Mouse (Mus musculus): ENCODE data around the gene Pik3r6. TPM values are rescaled to one million over a fixed set of nuclear protein-coding genes. Genes with fewer than 3 reads are reported as not detected.

The Pik3r6 gene
- 1.3 and 1.4 TPM in 2 replicates for polyA plus RNA-seq (2014; fragmentation: Nextera tagmentation; extraction: Ambion mirVana)

- Histone ChIP-seq H3K27ac (ENCODE audit: low read depth, low read length) (no peak within 1 kb of the TSS), H3K4me3 (ENCODE audit: low read depth, low read length) (no peak within 1 kb of the TSS), H3K9me3 (replicated peaks; ENCODE audit: control insufficient read depth, low read length) (no peaks in the 10 kb centered on the region), H3K27me3 (replicated peaks; ENCODE audit: control insufficient read depth, insufficient read depth, low read length) (no peaks in the 10 kb centered on the region), H3K36me3 (ENCODE audit: control insufficient read depth, insufficient read depth, low read length) (no peaks in the 10 kb centered on the region), H3K4me2 (ENCODE audit: low read length) (no peak within 1 kb of the TSS), H3K9ac (ENCODE audit: low read length) (0 out of 2 replicates have a peak within 1 kb of the TSS, but pooled peaks have one; percentile 3), H3K4me1 (ENCODE audit: control insufficient read depth, insufficient read depth, low read length) (no peaks in the 10 kb centered on the region)
- no peak for ATAC-seq
- DNase-seq (ENCODE audit: low spot score) = no peak
- 84% methylated on average over 8 of the region's 8 CpGs for whole genome bisulfite sequencing
Observed at GRCm38 (mm10) chr11:68502902-68503629, at the start of gene Pik3r6. TSS of gene Pik3r6 (plus strand) at chr11:68503019.

DNA sequence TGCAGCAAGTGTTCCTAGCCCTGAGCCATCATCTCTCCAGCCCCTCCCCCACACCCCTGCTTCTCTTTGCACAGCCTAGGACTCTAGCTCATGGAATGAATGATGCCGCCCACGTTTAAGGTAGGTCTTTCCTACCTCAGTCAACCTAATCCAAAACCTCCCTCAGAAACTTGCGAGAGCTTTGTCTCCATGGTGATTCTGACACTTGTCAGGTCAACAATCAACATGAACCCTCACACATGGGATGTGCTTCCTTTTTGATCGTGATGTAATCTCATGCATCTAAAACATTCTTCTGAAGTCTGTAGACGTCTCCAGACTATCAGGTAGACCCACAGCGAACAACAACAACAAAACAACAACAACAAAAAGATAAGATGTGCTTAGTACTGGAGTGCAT, 49.5 kb upstream of the Pik3r6 start:
- H3K27ac ChIP-seq (ENCODE audit: low read depth, low read length) = no peak overlapping the region
- DNase-seq (ENCODE audit: low spot score) (no peak), ATAC-seq (no peak)
- H3K36me3 ChIP-seq (ENCODE audit: control insufficient read depth, insufficient read depth, low read length) = no peaks in the 10 kb centered on the region
- no peaks in the 10 kb centered on the region for H3K4me1 ChIP-seq (ENCODE audit: control insufficient read depth, insufficient read depth, low read length)
- H3K4me2 ChIP-seq (ENCODE audit: low read length) = no peak overlapping the region
- no peak overlapping the region for H3K9ac ChIP-seq (ENCODE audit: low read length)
- no peaks in the 10 kb centered on the region for H3K9me3 ChIP-seq (replicated peaks; ENCODE audit: control insufficient read depth, low read length)
- H3K4me3 ChIP-seq (ENCODE audit: low read depth, low read length) = no peak overlapping the region
- WGBS = 81% methylated on average over 6 of the region's 6 CpGs
- no peaks in the 10 kb centered on the region for H3K27me3 ChIP-seq (replicated peaks; ENCODE audit: control insufficient read depth, insufficient read depth, low read length)

DNA sequence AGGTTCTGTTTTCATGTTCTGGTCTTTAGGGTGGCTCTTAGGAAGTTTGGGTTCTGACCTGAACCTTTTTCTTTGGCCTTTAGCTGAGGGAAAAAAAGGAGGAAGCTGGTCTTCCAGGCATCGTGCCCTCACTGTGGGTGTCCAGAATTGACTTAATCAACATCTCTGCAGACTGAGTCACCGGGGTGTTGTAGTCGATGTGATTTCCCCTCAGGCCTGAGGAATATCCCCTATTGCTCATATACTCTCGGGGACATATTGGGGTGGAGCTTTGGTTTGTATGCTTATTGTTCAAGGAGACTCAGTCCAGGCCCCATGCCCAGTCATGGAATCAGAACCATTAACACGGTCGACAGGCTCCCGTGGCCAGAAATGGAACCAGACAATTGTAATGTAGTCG, 44.7 kb upstream of the Pik3r6 start:
- DNase-seq (ENCODE audit: low spot score) (no peak), ATAC-seq (no peak)
- no peaks in the 10 kb centered on the region for H3K4me1 ChIP-seq (ENCODE audit: control insufficient read depth, insufficient read depth, low read length)
- no peak overlapping the region for H3K9ac ChIP-seq (ENCODE audit: low read length)
- H3K27ac ChIP-seq (ENCODE audit: low read depth, low read length) = no peak overlapping the region
- no peaks in the 10 kb centered on the region for H3K27me3 ChIP-seq (replicated peaks; ENCODE audit: control insufficient read depth, insufficient read depth, low read length)
- no peak overlapping the region for H3K4me2 ChIP-seq (ENCODE audit: low read length)
- 74% methylated on average over 8 of the region's 8 CpGs for WGBS
- no peak overlapping the region for H3K4me3 ChIP-seq (ENCODE audit: low read depth, low read length)
- H3K9me3 ChIP-seq (replicated peaks; ENCODE audit: control insufficient read depth, low read length) = no peaks in the 10 kb centered on the region
- H3K36me3 ChIP-seq (ENCODE audit: control insufficient read depth, insufficient read depth, low read length) = no peaks in the 10 kb centered on the region

- H3K9me3 ChIP-seq (replicated peaks; ENCODE audit: control insufficient read depth, low read length) = no peaks in the 10 kb centered on the region
- H3K9ac ChIP-seq (ENCODE audit: low read length) = no peak overlapping the region
- ATAC-seq = no peak
- WGBS = 82% methylated on average over 5 of the region's 5 CpGs
- no peak for DNase-seq (ENCODE audit: low spot score)
- H3K4me2 ChIP-seq (ENCODE audit: low read length) = no peak overlapping the region
- H3K27ac ChIP-seq (ENCODE audit: low read depth, low read length) = no peak overlapping the region
- no peak overlapping the region for H3K4me3 ChIP-seq (ENCODE audit: low read depth, low read length)
- no peaks in the 10 kb centered on the region for H3K27me3 ChIP-seq (replicated peaks; ENCODE audit: control insufficient read depth, insufficient read depth, low read length)
- no peaks in the 10 kb centered on the region for H3K36me3 ChIP-seq (ENCODE audit: control insufficient read depth, insufficient read depth, low read length)
- H3K4me1 ChIP-seq (ENCODE audit: control insufficient read depth, insufficient read depth, low read length) = no peaks in the 10 kb centered on the region
Observed at GRCm38 (mm10) chr11:68459021-68459420, 43.8 kb upstream of the Pik3r6 start.

GRCm38 (mm10) chr11:68459486-68459885, 43.3 kb upstream of the Pik3r6 start:
- H3K36me3 ChIP-seq (ENCODE audit: control insufficient read depth, insufficient read depth, low read length) = no peaks in the 10 kb centered on the region
- ATAC-seq = no peak
- H3K4me1 ChIP-seq (ENCODE audit: control insufficient read depth, insufficient read depth, low read length) = no peaks in the 10 kb centered on the region
- H3K9ac ChIP-seq (ENCODE audit: low read length) = no peak overlapping the region
- no peaks in the 10 kb centered on the region for H3K9me3 ChIP-seq (replicated peaks; ENCODE audit: control insufficient read depth, low read length)
- 90% methylated on average over 5 of the region's 5 CpGs for WGBS
- no peak overlapping the region for H3K27ac ChIP-seq (ENCODE audit: low read depth, low read length)
- H3K4me3 ChIP-seq (ENCODE audit: low read depth, low read length) = no peak overlapping the region
- DNase-seq (ENCODE audit: low spot score) = no peak
- no peaks in the 10 kb centered on the region for H3K27me3 ChIP-seq (replicated peaks; ENCODE audit: control insufficient read depth, insufficient read depth, low read length)
- H3K4me2 ChIP-seq (ENCODE audit: low read length) = no peak overlapping the region

DNA sequence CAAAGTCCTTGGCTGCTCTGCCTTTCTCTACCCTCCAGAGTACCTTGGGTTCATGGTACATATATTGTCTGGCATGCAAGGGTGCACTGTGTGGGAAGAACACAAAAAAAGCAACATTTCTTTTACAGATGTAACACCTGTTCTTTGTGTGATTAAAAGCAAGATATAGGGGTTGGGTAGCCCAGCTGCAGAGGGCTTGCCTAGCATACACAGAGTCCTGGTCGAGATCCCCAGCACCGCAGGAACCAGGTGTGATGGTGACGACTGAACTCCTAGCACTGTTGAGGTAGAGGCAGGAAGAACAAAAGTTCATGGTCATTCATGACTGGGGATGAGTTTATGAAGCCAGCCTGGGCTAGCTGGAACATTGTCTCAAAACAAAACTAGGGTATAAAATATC, 40.1 kb upstream of the Pik3r6 start:
- Histone ChIP-seq H3K36me3 (ENCODE audit: control insufficient read depth, insufficient read depth, low read length) (no peaks in the 10 kb centered on the region), H3K9me3 (replicated peaks; ENCODE audit: control insufficient read depth, low read length) (no peaks in the 10 kb centered on the region), H3K27me3 (replicated peaks; ENCODE audit: control insufficient read depth, insufficient read depth, low read length) (no peaks in the 10 kb centered on the region), H3K4me3 (ENCODE audit: low read depth, low read length) (no peak overlapping the region), H3K27ac (ENCODE audit: low read depth, low read length) (no peak overlapping the region), H3K9ac (ENCODE audit: low read length) (no peak overlapping the region), H3K4me1 (ENCODE audit: control insufficient read depth, insufficient read depth, low read length) (no peaks in the 10 kb centered on the region), H3K4me2 (ENCODE audit: low read length) (no peak overlapping the region)
- ATAC-seq (no peak), DNase-seq (ENCODE audit: low spot score) (no peak)
- WGBS = 82% methylated on average over 3 of the region's 3 CpGs

DNA sequence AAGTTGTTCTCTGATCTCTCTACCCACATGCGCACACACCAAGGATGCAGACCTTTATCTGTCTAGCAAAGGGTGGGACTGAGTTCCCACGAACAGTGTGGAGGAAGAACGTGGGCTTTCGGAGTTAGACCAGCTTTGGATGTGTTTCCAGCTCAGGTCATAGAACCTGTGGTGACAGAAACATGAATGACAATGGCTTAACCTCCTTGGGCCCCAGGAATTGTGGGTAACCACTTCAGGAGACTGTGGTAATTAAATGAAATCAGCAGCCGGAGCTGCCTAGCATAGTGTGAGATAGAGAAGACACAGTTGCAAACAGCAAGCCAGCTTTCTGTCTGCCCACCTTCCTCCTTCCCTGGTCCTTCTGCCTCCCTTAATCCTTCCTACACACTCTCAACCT, 38.6 kb upstream of the Pik3r6 start:
- Histone ChIP-seq H3K4me2 (ENCODE audit: low read length) (no peak overlapping the region), H3K9ac (ENCODE audit: low read length) (no peak overlapping the region), H3K27ac (ENCODE audit: low read depth, low read length) (no peak overlapping the region), H3K4me3 (ENCODE audit: low read depth, low read length) (no peak overlapping the region), H3K9me3 (replicated peaks; ENCODE audit: control insufficient read depth, low read length) (no peaks in the 10 kb centered on the region), H3K27me3 (replicated peaks; ENCODE audit: control insufficient read depth, insufficient read depth, low read length) (no peaks in the 10 kb centered on the region), H3K36me3 (ENCODE audit: control insufficient read depth, insufficient read depth, low read length) (no peaks in the 10 kb centered on the region), H3K4me1 (ENCODE audit: control insufficient read depth, insufficient read depth, low read length) (no peaks in the 10 kb centered on the region)
- DNase-seq (ENCODE audit: low spot score) (no peak), ATAC-seq (no peak)
- WGBS = 83% methylated on average over 5 of the region's 5 CpGs

- no peaks in the 10 kb centered on the region for H3K36me3 ChIP-seq (ENCODE audit: control insufficient read depth, insufficient read depth, low read length)
- no peaks in the 10 kb centered on the region for H3K4me1 ChIP-seq (ENCODE audit: control insufficient read depth, insufficient read depth, low read length)
- no peak for DNase-seq (ENCODE audit: low spot score)
- no peaks in the 10 kb centered on the region for H3K27me3 ChIP-seq (replicated peaks; ENCODE audit: control insufficient read depth, insufficient read depth, low read length)
- H3K4me3 ChIP-seq (ENCODE audit: low read depth, low read length) = no peak overlapping the region
- ATAC-seq = no peak
- H3K9me3 ChIP-seq (replicated peaks; ENCODE audit: control insufficient read depth, low read length) = no peaks in the 10 kb centered on the region
- 75% methylated on average over 2 of the region's 2 CpGs for WGBS
- H3K27ac ChIP-seq (ENCODE audit: low read depth, low read length) = no peak overlapping the region
- no peak overlapping the region for H3K9ac ChIP-seq (ENCODE audit: low read length)
- H3K4me2 ChIP-seq (ENCODE audit: low read length) = no peak overlapping the region
Observed at GRCm38 (mm10) chr11:68465090-68465489, 37.7 kb upstream of the Pik3r6 start.

DNA sequence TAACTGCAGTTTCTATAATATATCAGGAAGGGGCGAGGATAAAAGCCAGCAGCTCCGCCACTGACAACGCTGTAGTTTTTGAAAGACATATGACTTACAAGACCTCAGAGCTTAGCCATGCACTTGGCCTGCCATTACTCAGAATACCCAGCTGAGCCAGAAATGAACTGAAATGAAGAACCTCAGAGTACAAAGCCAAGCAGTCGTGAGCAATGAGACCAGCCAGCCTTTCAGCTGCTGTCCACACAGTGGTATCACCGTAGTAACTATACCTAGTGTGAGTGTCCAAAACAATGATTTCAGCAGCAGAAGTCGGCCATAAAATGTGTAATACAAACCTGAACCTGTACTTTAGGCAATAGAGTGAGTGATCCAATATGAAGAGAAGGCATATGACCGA, 35.4 kb upstream of the Pik3r6 start:
- Histone ChIP-seq H3K9me3 (replicated peaks; ENCODE audit: control insufficient read depth, low read length) (no peaks in the 10 kb centered on the region), H3K36me3 (ENCODE audit: control insufficient read depth, insufficient read depth, low read length) (no peaks in the 10 kb centered on the region), H3K9ac (ENCODE audit: low read length) (no peak overlapping the region), H3K27ac (ENCODE audit: low read depth, low read length) (no peak overlapping the region), H3K4me2 (ENCODE audit: low read length) (no peak overlapping the region), H3K4me1 (ENCODE audit: control insufficient read depth, insufficient read depth, low read length) (no peaks in the 10 kb centered on the region), H3K4me3 (ENCODE audit: low read depth, low read length) (no peak overlapping the region), H3K27me3 (replicated peaks; ENCODE audit: control insufficient read depth, insufficient read depth, low read length) (no peaks in the 10 kb centered on the region)
- DNase-seq (ENCODE audit: low spot score) (no peak), ATAC-seq (no peak)
- 82% methylated on average over 7 of the region's 7 CpGs for WGBS
